Mouse (Mus musculus): ENCODE data around the gene Ncbp1.

DNA sequence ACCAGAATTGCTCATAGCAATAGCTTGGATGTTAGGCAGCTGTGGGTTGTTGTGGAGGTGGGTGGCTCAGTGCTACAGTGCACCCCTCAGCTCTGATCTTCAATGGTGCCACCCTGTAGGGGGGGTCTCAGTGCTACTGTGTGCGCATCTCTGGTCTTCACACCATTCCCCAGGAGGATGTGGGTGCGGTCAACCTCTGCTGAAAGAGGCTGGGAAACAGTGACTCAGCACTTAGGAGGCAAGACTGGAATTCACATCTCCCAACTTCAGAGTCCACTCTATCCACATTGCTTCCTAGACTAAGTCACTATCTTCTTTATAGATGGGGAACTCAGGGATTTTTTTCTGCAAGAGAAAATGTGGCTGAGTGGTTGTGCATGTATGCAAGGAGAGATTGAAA lies 40.8 kb upstream of the Ncbp1 start:
- TF ChIP-seq CTCF (IDR thresholded peaks at IDR 0.05; ENCODE audit: extremely low read depth, insufficient read length, insufficient replicate concordance, low read depth, low read length), result no peak
- no peak for TF ChIP-seq POLR2A (IDR thresholded peaks at IDR 0.05; ENCODE audit: low read depth, low read length)

Data from small intestine, adult 2 months (tissue).